Mouse (Mus musculus): Measurements from ENCODE around the gene Tcaf3.

DNA sequence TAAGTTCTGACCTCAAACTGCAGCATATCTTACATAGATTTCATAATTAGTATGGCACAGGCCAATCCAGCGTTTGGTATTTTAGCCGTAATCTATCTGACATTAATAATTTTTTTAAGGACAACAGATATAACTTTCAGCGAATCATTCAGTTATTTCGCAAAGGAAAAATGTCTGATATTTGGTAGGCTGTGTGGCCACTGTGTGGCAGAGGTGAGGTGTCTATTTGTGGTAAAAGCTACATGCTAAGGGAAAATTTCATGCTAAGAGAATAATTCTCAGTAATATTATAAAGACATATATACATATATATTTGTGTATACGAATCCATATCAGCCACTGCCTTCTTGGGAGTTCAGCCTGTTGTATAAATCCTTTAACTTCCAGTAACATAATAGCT, 10.9 kb downstream of the Tcaf3 start:
- TF ChIP-seq CTCF (IDR thresholded peaks at IDR 0.05; ENCODE audit: borderline replicate concordance, insufficient read depth, low read length) = no peak
- TF ChIP-seq POLR2A (IDR thresholded peaks at IDR 0.05; ENCODE audit: low read depth, low read length) = no peak

Measured in embryonic fibroblast, embryonic 13.5 days (primary cell).